Mouse (Mus musculus): ENCODE measurements around the gene Calr. TPM values are rescaled to one million over a fixed set of nuclear protein-coding genes. Genes with fewer than 3 reads are reported as not detected.
A peak's percentile ranks its signal among the peaks of the same experiment; 100 is the strongest.

Gene Calr
- polyA plus RNA-seq, 1 experiment from 2014 or later, result 318 TPM

GRCm38 (mm10) chr8:84884728-84885127, 38.0 kb upstream of the Calr start:
- Histone ChIP-seq H3K4me1 (ENCODE audit: insufficient read depth, low read depth, low read length) (no peaks in the 10 kb centered on the region), H3K4me3 (ENCODE audit: low read depth, low read length) (no peak overlapping the region), H3K27me3 (replicated peaks; ENCODE audit: insufficient read depth, low read length) (no peaks in the 10 kb centered on the region), H3K9ac (replicated peaks; ENCODE audit: low read depth) (no peak overlapping the region), H3K27ac (ENCODE audit: low read length) (no peak overlapping the region), H3K9me3 (ENCODE audit: low read length) (no peaks in the 10 kb centered on the region), H3K36me3 (ENCODE audit: insufficient read depth, low read length) (0 out of 2 replicates have a peak, but pooled peaks cover 18% of the 10 kb centered on the region), H3K4me2 (replicated peaks; ENCODE audit: low read depth, low read length) (no peak overlapping the region)
- WGBS, result 81% methylated on average over 4 of the region's 4 CpGs
- no peak for TF ChIP-seq CTCF (IDR thresholded peaks at IDR 0.05)
- no peak for TF ChIP-seq EP300 (IDR thresholded peaks at IDR 0.05)
- ATAC-seq, result no peak
- no peak for DNase-seq (ENCODE audit: low spot score)

GRCm38 (mm10) chr8:84878915-84879314, 32.2 kb upstream of the Calr start:
- H3K9me3 ChIP-seq (ENCODE audit: low read length), result no peaks in the 10 kb centered on the region
- no peaks in the 10 kb centered on the region for H3K4me1 ChIP-seq (ENCODE audit: insufficient read depth, low read depth, low read length)
- H3K4me3 ChIP-seq (ENCODE audit: low read depth, low read length), result no peak overlapping the region
- H3K9ac ChIP-seq (replicated peaks; ENCODE audit: low read depth), result no peak overlapping the region
- no peak for DNase-seq (ENCODE audit: low spot score)
- ATAC-seq, result no peak
- no peak overlapping the region for H3K27ac ChIP-seq (ENCODE audit: low read length)
- no peaks in the 10 kb centered on the region for H3K36me3 ChIP-seq (ENCODE audit: insufficient read depth, low read length)
- no peak overlapping the region for H3K4me2 ChIP-seq (replicated peaks; ENCODE audit: low read depth, low read length)
- WGBS, result 79% methylated on average over 1 of the region's 1 CpGs
- H3K27me3 ChIP-seq (replicated peaks; ENCODE audit: insufficient read depth, low read length), result no peaks in the 10 kb centered on the region
- no peak for TF ChIP-seq EP300 (IDR thresholded peaks at IDR 0.05)
- TF ChIP-seq CTCF (IDR thresholded peaks at IDR 0.05), result no peak

DNA sequence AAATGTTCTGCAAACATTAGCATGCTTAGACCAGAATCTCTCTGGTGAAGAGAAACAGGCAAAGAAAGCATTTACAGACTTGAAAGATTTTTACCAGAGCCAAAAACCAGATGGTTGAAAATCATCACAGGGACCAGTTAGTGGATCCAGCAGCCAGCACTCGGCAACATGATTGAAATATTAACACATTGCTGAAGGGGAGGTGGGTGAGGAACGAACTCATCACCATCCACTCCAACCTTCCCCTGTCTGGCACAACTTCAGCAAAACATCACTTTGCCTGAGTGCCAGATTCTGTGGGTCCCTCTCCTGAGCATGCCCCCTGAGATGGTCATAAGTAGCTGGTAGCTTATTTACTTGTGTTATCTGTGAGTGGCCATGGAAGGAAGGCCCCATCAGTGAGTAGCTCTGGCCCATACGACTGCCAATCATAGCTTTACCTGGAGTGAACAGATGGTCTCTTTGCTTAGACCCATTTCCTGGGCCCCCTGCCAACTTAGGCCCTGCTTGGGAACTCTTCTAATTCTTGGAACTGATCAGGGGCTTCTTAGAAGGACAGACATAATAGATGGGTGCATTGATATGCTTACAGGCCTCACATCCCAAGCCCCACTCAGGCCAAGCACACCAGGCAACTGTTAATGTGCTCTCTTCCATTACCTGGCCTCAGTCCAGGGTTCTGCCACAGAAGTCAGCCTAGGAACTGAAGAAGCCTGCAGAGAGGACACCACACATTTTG, 30.7 kb upstream of the Calr start:
- WGBS, result 70% methylated on average over 3 of the region's 3 CpGs

DNA sequence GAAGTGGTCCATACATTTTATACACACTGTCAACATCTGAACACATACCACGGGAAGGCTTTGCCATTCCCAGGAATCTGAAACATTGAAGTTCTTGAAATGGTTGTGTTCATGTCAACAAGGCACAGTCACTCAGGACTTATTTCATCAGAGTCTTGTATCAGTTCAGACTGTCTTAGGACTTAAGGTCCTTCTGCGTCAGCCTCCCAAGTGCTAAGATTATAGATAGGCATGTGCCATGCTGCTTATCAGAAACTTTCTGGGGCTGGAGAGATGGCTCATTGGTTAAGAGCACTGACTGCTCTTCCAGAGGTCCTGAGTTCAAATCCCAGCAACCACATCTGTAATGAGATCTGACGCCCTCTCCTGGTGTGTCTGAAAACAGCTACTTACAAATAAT, 27.6 kb upstream of the Calr start:
- H3K9ac ChIP-seq (replicated peaks; ENCODE audit: low read depth), result no peak overlapping the region
- no peaks in the 10 kb centered on the region for H3K9me3 ChIP-seq (ENCODE audit: low read length)
- no peak overlapping the region for H3K27ac ChIP-seq (ENCODE audit: low read length)
- TF ChIP-seq EP300 (IDR thresholded peaks at IDR 0.05) (no peak), CTCF (IDR thresholded peaks at IDR 0.05) (no peak)
- 74% methylated on average over 3 of the region's 3 CpGs for WGBS
- H3K27me3 ChIP-seq (replicated peaks; ENCODE audit: insufficient read depth, low read length), result no peaks in the 10 kb centered on the region
- DNase-seq (ENCODE audit: low spot score) (no peak), ATAC-seq (no peak)
- no peaks in the 10 kb centered on the region for H3K36me3 ChIP-seq (ENCODE audit: insufficient read depth, low read length)
- H3K4me1 ChIP-seq (ENCODE audit: insufficient read depth, low read depth, low read length), result peaks cover 7% of the 10 kb centered on the region; the same call in 1 of the 2 replicates
- H3K4me2 ChIP-seq (replicated peaks; ENCODE audit: low read depth, low read length), result no peak overlapping the region
- no peak overlapping the region for H3K4me3 ChIP-seq (ENCODE audit: low read depth, low read length)

More for the DNA sequence above, 30.7 kb upstream of the Calr start:
- ATAC-seq (no peak), DNase-seq (ENCODE audit: low spot score) (no peak)
- H3K9ac ChIP-seq (replicated peaks; ENCODE audit: low read depth), result no peak overlapping the region
- no peak overlapping the region for H3K27ac ChIP-seq (ENCODE audit: low read length)
- no peaks in the 10 kb centered on the region for H3K36me3 ChIP-seq (ENCODE audit: insufficient read depth, low read length)
- TF ChIP-seq CTCF (IDR thresholded peaks at IDR 0.05) (no peak), EP300 (IDR thresholded peaks at IDR 0.05) (no peak)
- H3K4me2 ChIP-seq (replicated peaks; ENCODE audit: low read depth, low read length), result no peak overlapping the region
- peaks cover 3% of the 10 kb centered on the region; the same call in 1 of the 2 replicates for H3K4me1 ChIP-seq (ENCODE audit: insufficient read depth, low read depth, low read length)
- H3K27me3 ChIP-seq (replicated peaks; ENCODE audit: insufficient read depth, low read length), result no peaks in the 10 kb centered on the region
- H3K4me3 ChIP-seq (ENCODE audit: low read depth, low read length), result no peak overlapping the region
- no peaks in the 10 kb centered on the region for H3K9me3 ChIP-seq (ENCODE audit: low read length)

DNA sequence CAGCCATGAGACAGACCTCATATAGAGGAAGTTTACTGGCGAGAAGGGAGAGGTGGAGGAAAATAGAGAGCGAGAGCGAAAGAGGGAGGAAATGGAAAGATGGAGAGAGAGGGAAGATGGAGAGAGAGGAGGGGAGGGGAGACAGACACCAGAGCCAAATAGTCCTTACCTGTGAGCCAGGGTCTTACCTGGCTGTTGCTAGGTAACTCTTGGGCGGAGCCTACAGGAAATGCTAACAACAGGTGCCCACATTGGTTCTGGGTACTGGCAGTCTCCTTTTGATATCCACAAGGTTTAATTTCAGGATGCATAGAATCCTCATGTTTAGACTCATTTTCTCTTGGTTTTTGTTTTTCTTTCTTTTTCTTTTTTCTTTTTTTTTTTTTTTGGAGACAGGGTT, 26.3 kb upstream of the Calr start:
- H3K9ac ChIP-seq (replicated peaks; ENCODE audit: low read depth), result no peak overlapping the region
- H3K4me3 ChIP-seq (ENCODE audit: low read depth, low read length), result no peak overlapping the region
- peak overlapping the region; percentile 91 for H3K4me2 ChIP-seq (replicated peaks; ENCODE audit: low read depth, low read length)
- no peaks in the 10 kb centered on the region for H3K27me3 ChIP-seq (replicated peaks; ENCODE audit: insufficient read depth, low read length)
- no peak for TF ChIP-seq CTCF (IDR thresholded peaks at IDR 0.05)
- TF ChIP-seq EP300 (IDR thresholded peaks at IDR 0.05), result no peak
- H3K4me1 ChIP-seq (ENCODE audit: insufficient read depth, low read depth, low read length), result peaks cover 7% of the 10 kb centered on the region; the same call in 1 of the 2 replicates
- WGBS, result 55% methylated on average over 4 of the region's 4 CpGs
- no peak for ATAC-seq
- no peak overlapping the region for H3K27ac ChIP-seq (ENCODE audit: low read length)
- no peak for DNase-seq (ENCODE audit: low spot score)
- peaks cover 4% of the 10 kb centered on the region; the same call in 1 of the 2 replicates for H3K36me3 ChIP-seq (ENCODE audit: insufficient read depth, low read length)
- no peaks in the 10 kb centered on the region for H3K9me3 ChIP-seq (ENCODE audit: low read length)

- Histone ChIP-seq H3K27me3 (replicated peaks; ENCODE audit: insufficient read depth, low read length) (no peaks in the 10 kb centered on the region), H3K9ac (replicated peaks; ENCODE audit: low read depth) (no peak overlapping the region; the same call in 1 of the 2 replicates), H3K4me2 (replicated peaks; ENCODE audit: low read depth, low read length) (peak overlapping the region; percentile 91), H3K4me1 (ENCODE audit: insufficient read depth, low read depth, low read length) (peaks cover 7% of the 10 kb centered on the region; the same call in 1 of the 2 replicates), H3K4me3 (ENCODE audit: low read depth, low read length) (peak overlapping the region; percentile 45), H3K9me3 (ENCODE audit: low read length) (no peaks in the 10 kb centered on the region), H3K36me3 (ENCODE audit: insufficient read depth, low read length) (peaks cover 8% of the 10 kb centered on the region; the same call in 1 of the 2 replicates), H3K27ac (ENCODE audit: low read length) (no peak overlapping the region)
- no peak for TF ChIP-seq CTCF (IDR thresholded peaks at IDR 0.05)
- TF ChIP-seq EP300 (IDR thresholded peaks at IDR 0.05), result no peak
- peak; percentile 64 for DNase-seq (ENCODE audit: low spot score)
- whole genome bisulfite sequencing, result 2% methylated on average over 49 of the region's 54 CpGs
- peak; percentile 60 for ATAC-seq
Observed at GRCm38 (mm10) chr8:84872309-84872965, 25.7 kb upstream of the Calr start.
